ENCODE assay signal across 25 mouse cellular contexts in genomic region chr2:140037459-140037858, GRCm38 (mm10). TPM values are rescaled to one million over a fixed set of nuclear protein-coding genes. Genes with fewer than 3 reads are reported as not detected.
A peak's percentile ranks its signal among the peaks of the same experiment; 100 is the strongest.
DNase-seq lines count a peak whose midpoint lies in the region; ATAC-seq and TF ChIP-seq lines count a peak whose summit lies in the region.
"Had no signal": no experiment of that assay in that cellular context is flagged by ENCODE, and none has a peak within 500 bp of the region (broad histone marks: within the 10 kb centered on the region; RNA-seq: fewer than 3 reads in every experiment).

No protein-coding gene starts in this region.

- no peaks in the 10 kb centered on the region for H3K27me3 ChIP-seq in lung, embryonic 16.5 days (ENCODE audit: control insufficient read depth, insufficient read depth, low read depth, low read length)
- H3K27me3 ChIP-seq in intestine, postnatal 0 days (replicated peaks; ENCODE audit: control insufficient read depth, insufficient read depth, low read length), result no peaks in the 10 kb centered on the region
- H3K27me3 ChIP-seq in limb, embryonic 10.5 days (ENCODE audit: low read depth, poor library complexity, severe bottlenecking), result no peaks in the 10 kb centered on the region
- H3K27me3 ChIP-seq in midbrain, postnatal 0 days (ENCODE audit: insufficient read depth, low read length), result no peaks in the 10 kb centered on the region
- H3K27me3 ChIP-seq: heart, embryonic 12.5 days; limb, embryonic 13.5 days; liver, embryonic 12.5 days; lung, embryonic 15.5 days had no signal

- H3K4me2 ChIP-seq in lung, embryonic 16.5 days (ENCODE audit: low read depth, low read length), result no peak overlapping the region
- H3K4me2 ChIP-seq in intestine, postnatal 0 days (replicated peaks; ENCODE audit: low read depth), result no peak overlapping the region
- no peak overlapping the region for H3K4me2 ChIP-seq in midbrain, postnatal 0 days (ENCODE audit: low read depth, low read length, poor library complexity, severe bottlenecking)
- H3K4me2 ChIP-seq: heart, embryonic 12.5 days; limb, embryonic 13.5 days; liver, embryonic 12.5 days; lung, embryonic 15.5 days had no signal

- H3K4me3 ChIP-seq in lung, embryonic 16.5 days (ENCODE audit: low read length), result no peak overlapping the region
- no peak overlapping the region for H3K4me3 ChIP-seq in lung, adult 2 months (replicated peaks; ENCODE audit: extremely low read depth, low read depth, low read length)
- no peak overlapping the region for H3K4me3 ChIP-seq in intestine, postnatal 0 days (ENCODE audit: low read depth, low read length)
- H3K4me3 ChIP-seq in limb, embryonic 10.5 days, result no peak overlapping the region
- H3K4me3 ChIP-seq in midbrain, postnatal 0 days (ENCODE audit: low read depth, low read length), result no peak overlapping the region
- H3K4me3 ChIP-seq: heart, embryonic 12.5 days; limb, embryonic 13.5 days; liver, embryonic 12.5 days; lung, embryonic 15.5 days; midbrain, embryonic 10.5 days had no signal

- no peak overlapping the region for H3K27ac ChIP-seq in lung, embryonic 16.5 days (ENCODE audit: low read length)
- peak overlapping the region; percentile 21; the same call in 1 of the 2 replicates for H3K27ac ChIP-seq in intestine, postnatal 0 days (ENCODE audit: low read depth, low read length)
- H3K27ac ChIP-seq in limb, embryonic 10.5 days, result no peak overlapping the region
- no peak overlapping the region for H3K27ac ChIP-seq in midbrain, postnatal 0 days (ENCODE audit: low read depth, low read length)
- H3K27ac ChIP-seq: hindbrain, postnatal 0 days; limb, embryonic 13.5 days; liver, embryonic 12.5 days; lung, embryonic 15.5 days; midbrain, embryonic 10.5 days had no signal

- TF ChIP-seq POLR2A in lung, adult 2 months (IDR thresholded peaks at IDR 0.05; ENCODE audit: borderline replicate concordance, extremely low read depth, low read depth, low read length), result no peak

- H3K9me3 ChIP-seq in lung, embryonic 16.5 days (ENCODE audit: control insufficient read depth, low read length), result no peaks in the 10 kb centered on the region
- H3K9me3 ChIP-seq in intestine, postnatal 0 days (ENCODE audit: control insufficient read depth), result no peaks in the 10 kb centered on the region
- H3K9me3 ChIP-seq in limb, embryonic 10.5 days (replicated peaks), result no peaks in the 10 kb centered on the region
- no peaks in the 10 kb centered on the region for H3K9me3 ChIP-seq in midbrain, postnatal 0 days (ENCODE audit: low read length)
- H3K9me3 ChIP-seq: heart, embryonic 12.5 days; limb, embryonic 13.5 days; liver, embryonic 12.5 days; lung, embryonic 15.5 days; midbrain, embryonic 10.5 days had no signal

- H3K4me1 ChIP-seq in lung, embryonic 16.5 days (replicated peaks; ENCODE audit: control insufficient read depth, insufficient read depth, low read length), result no peaks in the 10 kb centered on the region
- H3K4me1 ChIP-seq in lung, adult 2 months (ENCODE audit: control insufficient read depth, insufficient read depth, low read length), result no peaks in the 10 kb centered on the region
- no peaks in the 10 kb centered on the region for H3K4me1 ChIP-seq in intestine, postnatal 0 days (replicated peaks; ENCODE audit: control insufficient read depth, insufficient read depth, low read length)
- no peaks in the 10 kb centered on the region for H3K4me1 ChIP-seq in limb, embryonic 10.5 days
- H3K4me1 ChIP-seq in midbrain, postnatal 0 days (ENCODE audit: insufficient read depth, low read length), result no peaks in the 10 kb centered on the region
- H3K4me1 ChIP-seq: heart, embryonic 12.5 days; limb, embryonic 13.5 days; liver, embryonic 12.5 days; lung, embryonic 15.5 days; midbrain, embryonic 10.5 days had no signal

- DNase-seq in lung, adult 2 months, result no peak
- peak; percentile 61 for DNase-seq in thymus, postnatal 14 days
- DNase-seq in layer of hippocampus, postnatal 25 days (ENCODE audit: extremely low spot score in 1 of 2, low spot score in 1 of 2), result no peak
- no peak for DNase-seq in limb, embryonic 10.5 days (ENCODE audit: low spot score)
- no peak for DNase-seq in midbrain, postnatal 0 days (ENCODE audit: low spot score)
- DNase-seq: adrenal gland, postnatal 10 days; B cell, adult 2 months; cerebellum, adult 18-20 months; forebrain, postnatal 0 days; gastrocnemius, postnatal 14 days; heart, adult 11 months; heart, postnatal 14 days; kidney, adult 8-10 months; kidney, postnatal 10 days; layer of hippocampus, postnatal 36 days; lung, postnatal 4 days had no signal

- WGBS in lung, embryonic 16.5 days, result 84% methylated on average over 2 of the region's 2 CpGs
- 85% methylated on average over 2 of the region's 2 CpGs for WGBS in lung, adult 2 months
- 73% methylated on average over 2 of the region's 2 CpGs for WGBS in intestine, postnatal 0 days
- 91% methylated on average over 2 of the region's 2 CpGs for WGBS in limb, embryonic 10.5 days
- WGBS in midbrain, postnatal 0 days, result 90% methylated on average over 2 of the region's 2 CpGs

- ATAC-seq in lung, embryonic 16.5 days (ENCODE audit: low read depth), result peak; percentile 54; the same call in 1 of the 2 replicates
- ATAC-seq in intestine, postnatal 0 days, result peak; percentile 62; the same call in 1 of the 2 replicates
- ATAC-seq in midbrain, postnatal 0 days (ENCODE audit: low FRiP score), result no peak
- ATAC-seq: forebrain, postnatal 0 days; hindbrain, postnatal 0 days; liver, embryonic 12.5 days; midbrain, embryonic 16.5 days had no signal

- no peaks in the 10 kb centered on the region for H3K36me3 ChIP-seq in lung, embryonic 16.5 days (ENCODE audit: control insufficient read depth, insufficient read depth, low read length)
- H3K36me3 ChIP-seq in intestine, postnatal 0 days (ENCODE audit: control insufficient read depth, insufficient read depth), result peaks cover 5% of the 10 kb centered on the region; the same call in 1 of the 2 replicates
- H3K36me3 ChIP-seq in limb, embryonic 10.5 days, result peaks cover 16% of the 10 kb centered on the region
- H3K36me3 ChIP-seq in midbrain, postnatal 0 days (ENCODE audit: insufficient read depth, low read length), result peaks cover 6% of the 10 kb centered on the region; the same call in 1 of the 2 replicates
- H3K36me3 ChIP-seq: lung, embryonic 15.5 days had no signal

- no peak for TF ChIP-seq CTCF in lung, adult 2 months (IDR thresholded peaks at IDR 0.05; ENCODE audit: insufficient read depth, low read length)
- no peak for TF ChIP-seq CTCF in intestine, postnatal 0 days (IDR thresholded peaks at IDR 0.05; ENCODE audit: low read depth)
- no peak for TF ChIP-seq CTCF in midbrain, postnatal 0 days (IDR thresholded peaks at IDR 0.05)

- no peak overlapping the region for H3K9ac ChIP-seq in lung, embryonic 16.5 days (ENCODE audit: low read length)
- H3K9ac ChIP-seq in intestine, postnatal 0 days (ENCODE audit: low read depth, low read length), result no peak overlapping the region
- no peak overlapping the region for H3K9ac ChIP-seq in midbrain, postnatal 0 days (replicated peaks; ENCODE audit: low read length, poor library complexity, severe bottlenecking)
- H3K9ac ChIP-seq: forebrain, postnatal 0 days; heart, embryonic 12.5 days; limb, embryonic 13.5 days; liver, embryonic 12.5 days; lung, embryonic 15.5 days had no signal

RNA-seq across cellular contexts. Expression of gene Tasp1, which starts 29.1 kb away (rescaled TPM):
- polyA plus RNA-seq in lung, embryonic 16.5 days (2015; fragmentation: Nextera tagmentation; extraction: Ambion mirVana), result 22.6 and 24.3 TPM in 2 replicates
- polyA plus RNA-seq in lung, adult 2 months (2012; rRNA removed), result 2.5 and 3.3 TPM in 2 replicates
- 9.4 and 10.5 TPM in 2 replicates for polyA plus RNA-seq in intestine, postnatal 0 days (2015; fragmentation: Nextera tagmentation; extraction: Ambion mirVana)
- total RNA-seq in layer of hippocampus, postnatal 25 days (2021), result 10 to 100 TPM; 27.5 to 30.8 TPM
- polyA plus RNA-seq in limb, embryonic 10.5 days (2016; fragmentation: Nextera tagmentation; extraction: Ambion mirVana), result 20.4 and 22.1 TPM in 2 replicates
- total RNA-seq in midbrain, postnatal 0 days (2014; rRNA removed), result 15.2 and 19.6 TPM in 2 replicates
- 23.1 and 24.1 TPM in 2 replicates for polyA plus RNA-seq in midbrain, postnatal 0 days (2015; fragmentation: Nextera tagmentation; extraction: Ambion mirVana)
